Mouse (Mus musculus) adrenal gland (tissue): Measurements from ENCODE around the gene Thbd.

Source experiments
- intact Hi-C: fragments of 180-260 bp; cut with DNase I; formaldehyde crosslinking; loops from one replicate; pipeline ENCODE4 v1.15.1; 2025

Thbd gene

DNA sequence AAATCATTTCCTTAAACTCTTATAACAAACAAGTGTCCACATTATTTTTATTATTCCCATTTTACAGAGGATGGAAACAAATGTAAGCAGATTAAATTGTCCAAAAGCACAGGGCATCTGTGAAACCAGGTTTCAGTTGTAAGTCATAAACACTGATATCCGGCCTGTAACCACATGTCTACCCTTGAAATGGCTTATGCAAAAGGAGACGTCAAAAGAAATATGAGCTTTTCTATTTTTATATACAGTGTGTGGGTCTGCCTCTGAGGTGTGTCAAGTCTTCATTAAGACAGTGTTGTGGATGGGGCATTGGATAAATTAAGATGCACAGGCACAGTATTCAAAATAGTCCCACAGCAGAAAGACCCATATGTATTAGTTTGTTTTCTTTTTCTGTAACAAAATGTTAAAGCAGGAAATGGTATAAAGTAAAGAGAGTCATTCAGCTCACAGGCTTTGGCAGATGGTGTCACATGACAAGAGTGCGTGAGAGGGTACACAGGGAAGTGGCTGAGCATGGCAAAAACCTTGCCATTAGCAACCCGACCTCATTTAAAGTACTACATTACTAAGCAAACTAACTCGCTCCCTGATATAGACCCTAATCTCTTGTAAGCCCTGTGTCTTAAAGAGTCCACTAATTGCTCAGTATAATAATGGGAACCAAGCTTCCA lies 17.9 kb upstream of the Thbd start:
- intact Hi-C loops: no loop called here

DNA sequence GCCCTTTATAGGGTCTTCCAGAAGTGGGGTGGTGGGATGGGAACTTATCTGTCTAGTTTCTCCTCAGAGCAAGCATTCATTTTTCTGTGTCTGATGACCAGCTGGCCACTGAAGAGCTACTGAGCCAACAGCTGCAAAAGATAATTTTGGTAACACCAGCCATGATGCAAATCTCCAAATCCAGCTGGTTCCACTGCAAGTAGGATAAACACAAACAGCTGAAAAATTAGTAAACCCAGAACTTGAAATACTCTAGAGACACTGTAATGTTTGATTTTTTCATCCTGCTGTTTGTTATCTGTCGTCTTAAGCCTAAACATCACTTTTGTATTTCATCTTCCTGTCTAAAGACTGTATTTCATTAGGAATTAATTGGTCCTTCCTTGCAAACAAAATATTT lies 13.7 kb upstream of the Thbd start:
- intact Hi-C loops: no loop called here

DNA sequence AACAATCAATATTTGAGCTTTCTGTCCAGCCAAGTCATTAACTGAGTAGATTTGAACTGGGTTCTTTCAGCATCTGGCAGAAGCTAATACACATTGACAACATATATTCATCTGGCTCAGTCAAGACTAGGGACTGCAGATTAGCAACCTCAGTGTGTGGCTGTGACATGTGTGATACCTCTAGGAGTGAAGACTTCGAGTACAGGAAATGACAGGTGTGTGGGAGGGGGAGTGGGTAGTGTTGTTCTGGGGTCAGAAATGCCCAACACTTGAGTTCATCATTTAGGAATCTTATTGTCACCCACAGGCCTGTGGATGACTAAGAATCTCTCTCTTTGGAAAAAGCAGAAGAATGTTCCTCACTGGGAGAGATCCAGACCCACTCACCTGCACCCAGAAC lies 13.1 kb upstream of the Thbd start:
- intact Hi-C loops: no loop called here

GRCm38 (mm10) chr2:148419776-148420175 lies 11.8 kb upstream of the Thbd start:
- intact Hi-C loops: no loop called here

DNA sequence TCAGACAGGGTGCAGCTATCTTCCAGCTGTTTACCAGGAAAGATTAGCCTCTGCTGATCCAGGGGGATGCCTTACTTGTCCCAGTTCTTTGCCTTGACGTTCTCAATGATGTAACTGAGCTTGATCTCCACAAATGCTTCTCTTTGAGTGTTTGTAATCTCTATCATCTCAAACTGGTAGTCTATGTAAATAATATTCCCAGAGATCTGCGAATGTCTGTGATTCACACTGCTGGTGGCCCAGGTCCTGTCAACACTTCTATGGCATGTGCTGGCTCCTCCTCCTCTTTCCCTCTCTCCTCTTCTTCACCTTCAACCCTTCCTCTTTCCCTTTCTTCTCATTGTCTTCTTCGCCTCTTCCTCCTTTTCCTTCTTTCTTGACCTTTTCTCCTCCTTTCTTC lies 11.2 kb upstream of the Thbd start:
- intact Hi-C loops: no loop called here

DNA sequence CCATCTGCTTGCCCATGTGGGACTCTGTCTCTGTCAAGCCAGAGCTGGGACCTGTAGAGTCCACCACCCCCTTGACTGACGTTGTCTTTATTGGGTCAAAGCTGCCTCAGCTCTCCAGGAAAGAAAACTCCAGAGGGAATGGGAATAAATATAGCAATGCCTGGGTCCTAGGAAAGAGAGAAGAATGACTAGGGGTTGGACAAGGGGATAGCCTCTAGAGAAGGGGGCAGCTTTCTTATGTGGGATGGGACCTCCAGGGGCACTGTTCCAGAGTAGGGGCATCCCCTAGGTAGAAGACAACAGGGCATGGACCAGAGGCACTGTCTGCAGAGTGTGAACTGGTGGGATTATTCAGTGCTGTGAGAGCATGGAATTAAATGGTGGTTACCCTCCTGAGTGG lies 1.8 kb upstream of the Thbd start:
- intact Hi-C loops: loop anchor here (5.0 kb wide), 4 partner anchors 127 to 288 kb away; no protein-coding TSS in a partner anchor

DNA sequence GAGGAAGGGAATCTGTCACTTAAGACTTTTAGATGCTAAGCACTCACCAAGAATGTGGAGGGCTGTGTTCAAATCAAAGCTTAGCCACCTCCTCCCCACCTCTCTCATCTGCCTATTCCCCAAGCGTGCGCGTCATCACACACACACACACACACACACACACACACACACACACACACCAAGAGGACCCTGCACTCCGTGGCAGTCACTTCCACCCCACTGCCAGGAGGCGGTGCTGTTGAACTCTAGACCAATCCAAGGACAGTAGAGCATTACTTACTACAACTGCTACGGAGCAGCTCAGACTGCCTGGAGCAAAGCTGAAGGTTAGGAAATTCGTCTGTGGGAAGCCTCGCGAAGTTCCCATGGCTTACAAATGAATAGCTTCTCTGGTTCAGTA lies 1.2 kb upstream of the Thbd start:
- intact Hi-C loops: loop anchor here (5.0 kb wide), 4 partner anchors 128 to 287 kb away; no protein-coding TSS in a partner anchor

DNA sequence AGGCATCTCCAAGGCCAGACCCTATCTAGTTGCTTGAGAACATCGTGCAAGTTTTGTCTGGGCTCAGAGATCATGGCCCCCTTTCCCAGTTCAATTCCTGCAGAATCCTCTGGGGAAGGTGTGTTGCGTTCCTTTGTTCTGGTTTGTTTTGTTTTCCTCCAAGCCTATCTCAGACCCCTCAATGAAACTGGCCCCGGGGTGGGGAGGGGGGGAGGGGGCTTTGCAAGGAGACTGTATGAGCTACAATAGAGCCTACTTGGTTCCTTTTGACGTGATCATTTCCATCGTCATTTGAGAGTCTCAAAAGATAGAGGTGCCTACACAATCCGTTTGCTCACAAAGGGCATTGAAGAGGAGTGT lies 753 bp upstream of the Thbd start:
- intact Hi-C loops: loop anchor here (5.0 kb wide), 4 partner anchors 129 to 286 kb away; no protein-coding TSS in a partner anchor

- intact Hi-C loops: loop anchor here (5.0 kb wide), 4 partner anchors 130 to 285 kb away; no protein-coding TSS in a partner anchor
Observed at GRCm38 (mm10) chr2:148406971-148407869, 768 bp downstream of the Thbd start.

DNA sequence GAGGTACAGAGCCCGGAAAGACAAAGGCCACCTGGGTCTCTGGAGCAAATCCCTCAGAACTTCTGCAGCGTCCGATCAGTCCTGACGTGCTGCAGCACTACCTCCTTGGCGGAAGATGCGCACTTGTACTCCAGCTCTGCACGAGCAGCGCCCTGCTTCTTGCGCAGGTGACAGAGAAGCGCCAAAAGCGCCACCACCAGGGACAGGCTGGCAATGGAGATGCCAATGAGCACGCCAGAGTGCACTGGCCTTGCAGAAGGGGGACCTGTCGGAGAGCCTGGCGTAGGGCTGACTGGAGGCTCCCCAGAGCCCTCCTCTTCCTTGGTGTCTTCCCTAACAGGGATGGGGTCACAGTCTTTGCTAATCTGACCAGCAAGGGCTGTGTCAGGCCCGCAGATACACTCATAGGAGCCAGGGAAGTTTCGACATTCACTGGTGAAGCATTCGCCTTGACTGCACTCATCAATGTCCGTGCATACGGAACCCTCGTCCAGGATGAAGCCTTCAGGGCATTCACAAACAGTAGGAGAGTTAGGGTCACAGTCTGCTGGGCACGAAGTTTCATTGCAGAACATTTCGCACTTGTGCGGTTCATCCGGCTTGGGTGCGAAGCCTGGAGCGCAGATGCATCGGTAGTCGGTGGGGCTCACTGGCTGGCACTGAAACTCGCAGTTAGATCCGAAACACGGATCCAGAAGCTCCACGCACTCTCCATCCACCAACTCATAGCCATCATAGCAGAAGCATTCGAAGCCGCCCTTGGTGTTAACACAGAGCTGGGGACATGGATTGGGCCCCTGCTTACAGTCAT lies 1.6 kb downstream of the Thbd start:
- intact Hi-C loops: loop anchor here (5.0 kb wide), 4 partner anchors 131 to 284 kb away; no protein-coding TSS in a partner anchor

- intact Hi-C loops: loop anchor here (5.0 kb wide), 4 partner anchors 132 to 283 kb away; no protein-coding TSS in a partner anchor
Observed at GRCm38 (mm10) chr2:148404906-148405305, 3.1 kb downstream of the Thbd start.

GRCm38 (mm10) chr2:148402227-148402626 lies 5.8 kb downstream of the Thbd start:
- intact Hi-C loops: no loop called here

DNA sequence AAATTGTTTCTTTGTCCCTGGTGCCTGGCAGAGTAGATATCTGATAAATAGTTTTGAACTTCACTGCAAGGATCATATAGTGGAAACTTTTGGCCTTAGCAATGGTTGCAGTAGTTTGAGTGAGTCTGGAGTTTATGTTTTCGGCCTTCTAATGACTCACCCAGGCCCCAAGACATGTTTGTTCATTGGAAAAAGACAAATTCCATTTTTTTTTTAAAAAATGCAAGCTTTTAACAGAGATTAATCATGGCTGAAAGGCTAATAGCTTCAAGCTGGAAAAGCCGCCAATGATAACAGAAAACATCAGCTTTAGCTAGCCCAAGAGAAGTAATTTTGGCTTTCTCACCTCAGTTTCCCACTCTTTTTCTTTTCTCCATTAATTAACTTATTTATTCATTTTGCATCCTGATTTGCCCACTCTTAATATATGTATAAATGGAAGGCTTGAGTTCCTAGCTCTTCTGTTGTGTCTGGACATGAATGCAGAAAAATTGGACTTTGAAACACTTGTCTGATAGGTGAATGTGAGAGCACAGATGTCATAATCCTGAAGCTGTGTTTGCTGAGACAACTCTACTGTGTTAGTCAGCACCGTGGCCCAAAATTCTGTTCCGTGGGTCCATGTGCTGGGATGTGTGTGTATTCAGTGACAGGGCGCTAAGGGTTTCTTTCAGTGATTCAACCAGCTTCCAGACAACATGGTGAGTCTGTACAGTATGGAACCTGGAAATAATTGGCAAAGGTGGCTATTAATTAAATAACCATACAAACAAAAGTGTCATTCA lies 8.9 kb downstream of the Thbd start:
- intact Hi-C loops: no loop called here

GRCm38 (mm10) chr2:148397784-148398100 lies 10.2 kb downstream of the Thbd start:
- intact Hi-C loops: no loop called here

- intact Hi-C loops: no loop called here
Observed at GRCm38 (mm10) chr2:148397015-148397783, 10.8 kb downstream of the Thbd start.

DNA sequence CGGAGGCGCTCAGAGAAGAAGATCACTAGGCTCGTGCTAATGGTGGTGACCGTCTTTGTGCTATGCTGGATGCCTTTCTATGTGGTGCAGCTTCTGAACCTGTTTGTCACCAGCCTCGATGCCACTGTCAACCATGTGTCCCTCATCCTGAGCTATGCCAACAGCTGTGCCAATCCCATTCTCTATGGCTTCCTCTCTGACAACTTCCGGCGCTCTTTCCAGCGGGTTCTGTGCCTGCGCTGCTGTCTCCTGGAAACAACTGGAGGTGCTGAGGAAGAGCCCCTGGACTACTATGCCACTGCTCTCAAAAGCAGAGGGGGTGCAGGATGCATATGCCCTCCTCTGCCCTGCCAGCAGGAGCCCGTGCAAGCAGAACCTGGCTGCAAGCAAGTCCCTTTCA lies 11.8 kb downstream of the Thbd start:
- intact Hi-C loops: no loop called here

- intact Hi-C loops: no loop called here
Observed at GRCm38 (mm10) chr2:148395131-148396051, 12.6 kb downstream of the Thbd start, which contains the start of gene Sstr4. Gene Sstr4, plus strand, starts transcription at chr2:148395344.

DNA sequence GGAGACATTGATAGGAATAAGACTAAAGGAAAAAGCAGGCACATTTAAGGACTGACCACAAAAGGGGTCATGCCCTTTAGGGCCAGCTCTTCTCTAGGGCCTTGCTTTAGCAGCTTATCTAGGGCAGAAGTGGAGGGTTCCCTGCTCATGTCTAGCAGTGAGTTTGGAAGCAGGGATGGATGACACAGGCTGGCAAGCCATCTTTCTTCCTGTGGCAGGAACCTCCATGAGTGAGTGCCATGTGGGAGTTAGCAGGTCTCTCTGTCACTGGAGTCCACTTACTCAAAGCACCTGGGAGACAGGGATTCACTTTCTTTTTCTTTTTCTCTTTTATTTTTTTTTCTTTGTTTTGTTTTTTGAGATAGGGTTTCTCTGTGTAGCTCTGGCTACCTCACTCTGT lies 14.1 kb downstream of the Thbd start:
- intact Hi-C loops: no loop called here

DNA sequence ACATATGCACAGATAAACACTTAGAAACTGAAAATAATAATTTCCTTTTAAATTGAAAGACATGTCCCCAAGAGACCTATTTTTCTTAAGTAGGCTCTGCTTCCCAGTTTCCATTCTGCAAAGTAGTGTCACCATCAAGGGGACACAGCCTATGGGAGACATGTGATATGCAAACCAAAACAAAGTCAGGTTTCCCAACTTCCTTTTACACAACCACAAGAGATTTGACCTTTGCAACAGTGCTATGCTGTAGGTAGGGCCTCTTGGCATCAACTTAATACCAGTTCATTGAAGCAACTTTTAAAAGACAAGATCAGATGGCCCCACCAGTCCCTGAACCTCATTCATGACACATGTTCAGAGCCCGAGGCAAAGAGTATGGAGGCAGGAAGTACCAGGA lies 14.8 kb downstream of the Thbd start:
- intact Hi-C loops: no loop called here
